Mouse (Mus musculus): ENCODE measurements at regions not wholly inside any gene's neighbourhood (a gene's known extent, or its start where the extent isn't known, plus 50 kb on each side); places are given as distances from the start of the nearest gene placed in this dataset.

GRCm38 (mm10) chr5:9047150-9047790 lies 50.1 kb upstream of the Crot start:
- intact Hi-C loops (cut with DNase I), result loop anchor here (10.0 kb wide), 2 partner anchors 102 to 562 kb away; no protein-coding TSS in a partner anchor

More at GRCm38 (mm10) chr5:9047150-9047790, 50.1 kb upstream of the Crot start:
- Histone ChIP-seq H3K27ac (no peak overlapping the region), H3K4me3 (no peak overlapping the region)
- DNase-seq (ENCODE audit: extremely low spot score in 1 of 2, low spot score in 2 of 2), result no peak
- TF ChIP-seq CTCF (IDR thresholded peaks at IDR 0.05), result no peak
